Mouse (Mus musculus): ENCODE measurements around the gene Fcrla.
"Not testable (repeated sequence)": the region's sequence is repeated elsewhere in the genome, so short reads cannot be mapped to it uniquely, and the experiment has no call there.

DNA sequence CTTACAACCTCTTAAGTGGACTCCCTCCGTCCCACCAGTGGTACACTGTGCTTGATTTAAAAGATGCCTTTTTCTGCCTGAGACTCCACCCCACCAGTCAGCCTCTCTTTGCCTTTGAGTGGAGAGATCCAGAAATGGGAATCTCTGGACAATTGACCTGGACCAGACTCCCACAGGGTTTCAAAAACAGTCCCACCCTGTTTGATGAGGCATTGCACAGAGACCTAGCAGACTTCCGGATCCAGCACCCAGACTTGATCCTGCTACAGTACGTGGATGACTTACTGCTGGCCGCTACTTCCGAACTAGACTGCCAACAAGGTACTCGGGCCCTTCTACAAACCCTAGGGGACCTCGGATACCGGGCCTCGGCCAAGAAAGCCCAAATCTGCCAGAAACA is 17.5 kb upstream of the Fcrla start:
- not testable (repeated sequence) for TF ChIP-seq CTCF (IDR thresholded peaks at IDR 0.05; ENCODE audit: extremely low read depth, insufficient read depth, insufficient read length, insufficient replicate concordance); POLR2A (IDR thresholded peaks at IDR 0.05; ENCODE audit: low read depth, low read length)
